Mouse (Mus musculus) right cerebral cortex, postnatal 36 days (tissue): Measurements from ENCODE around the gene Gtpbp10.

Source experiments
- DNase-seq, 2 experiments: peaks; one replicate each; pipeline ENCODE4 v3.0.0; 2022; ENCODE audit warnings: low spot score in 2 of 2, mixed read lengths in 1 of 2

Gtpbp10 gene

DNA sequence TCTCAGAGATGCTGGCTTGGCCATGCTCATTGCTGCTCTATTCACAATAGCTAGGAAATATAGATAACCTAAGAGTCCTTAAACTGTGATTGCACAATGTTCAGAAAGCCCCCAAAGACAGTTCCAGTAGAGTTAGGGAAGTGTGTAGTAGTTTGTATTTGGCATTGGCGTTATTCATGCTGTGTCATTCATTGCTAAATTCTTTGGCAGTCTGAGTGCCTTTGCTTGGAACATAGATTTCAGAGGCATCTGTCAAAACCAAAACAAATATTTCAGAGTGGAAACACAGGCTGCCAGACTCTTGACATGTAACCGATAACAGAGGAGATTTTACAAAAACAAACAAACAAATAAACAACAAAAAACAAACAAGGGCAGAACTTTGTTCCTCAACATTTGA is 57.8 kb downstream of the Gtpbp10 start:
- no peak for DNase-seq

DNA sequence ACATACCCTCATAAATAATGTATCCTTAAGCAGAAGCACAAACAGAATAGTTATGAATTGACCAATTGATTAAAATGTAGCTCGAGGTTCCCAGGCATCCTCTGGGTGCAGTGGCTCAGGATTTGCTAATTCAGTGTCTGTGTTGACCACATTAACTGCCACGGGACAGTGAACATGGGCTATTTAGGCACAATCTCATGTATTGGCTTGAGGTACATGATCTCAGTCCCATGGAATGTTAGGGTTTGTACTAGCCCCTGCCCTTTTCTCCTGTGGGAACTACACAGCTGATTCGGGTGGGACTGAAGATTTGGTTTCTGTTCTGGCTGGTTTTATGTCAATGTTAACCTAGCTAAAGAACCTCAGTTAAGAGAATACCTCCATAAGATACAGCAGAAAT is 62.9 kb downstream of the Gtpbp10 start:
- DNase-seq, result no peak

- DNase-seq, result no peak
Observed at GRCm38 (mm10) chr5:5495042-5495441, 64.3 kb downstream of the Gtpbp10 start.

DNA sequence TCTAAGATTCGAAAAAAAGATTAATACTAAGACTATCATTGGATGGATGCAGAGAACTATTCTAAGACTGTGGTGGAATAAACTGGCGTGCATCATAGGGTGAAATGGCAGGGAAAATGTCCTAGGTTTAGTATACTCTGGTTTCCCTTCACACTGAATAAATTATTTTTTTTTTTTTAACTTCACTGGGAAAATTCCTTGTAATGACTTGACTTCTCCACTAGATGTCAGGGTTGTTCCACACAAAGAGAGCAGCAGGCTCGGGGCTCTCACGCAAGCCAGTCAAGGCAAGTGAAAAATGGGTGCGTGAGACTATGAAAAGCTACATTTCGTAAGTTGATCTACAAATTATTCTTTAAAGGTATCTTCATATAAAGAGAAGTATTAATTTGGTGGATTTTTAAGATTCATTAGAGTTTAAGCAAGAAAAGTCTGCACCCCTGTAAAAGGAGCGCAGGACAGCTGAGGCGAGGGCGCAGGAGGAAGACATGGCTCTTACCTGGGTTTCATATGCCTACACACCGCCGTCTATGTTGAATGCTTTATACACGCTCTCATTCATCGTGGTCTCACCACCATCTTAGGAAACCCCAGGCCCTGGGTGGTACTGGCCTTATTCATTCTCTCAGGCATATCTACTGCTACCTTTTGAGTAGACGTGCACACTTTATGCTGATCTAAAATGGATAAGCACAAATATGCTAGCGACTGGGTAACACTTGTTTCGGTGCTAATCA is 64.9 kb downstream of the Gtpbp10 start:
- peak in 1 of 2 experiments; percentile 9 for DNase-seq

DNA sequence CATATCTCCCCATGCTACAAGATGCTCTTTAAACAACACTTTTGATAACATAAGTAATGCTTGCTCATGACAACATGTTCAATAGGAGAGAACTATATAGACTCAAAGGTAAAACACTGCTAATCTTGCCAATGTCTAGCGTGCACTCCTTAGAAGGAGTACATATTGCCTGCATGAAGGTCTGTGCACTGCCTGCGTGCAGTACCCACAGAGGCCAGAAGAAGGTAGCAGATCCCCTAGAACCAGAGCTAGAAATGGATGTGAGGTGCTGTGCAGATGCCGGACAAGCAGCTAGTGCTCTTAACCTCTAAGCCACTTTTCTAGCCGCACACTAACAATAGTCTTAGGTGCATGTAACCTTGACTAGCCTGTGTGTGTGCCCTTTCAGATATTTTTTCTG is 67.2 kb downstream of the Gtpbp10 start:
- no peak for DNase-seq
